ENCODE assay signal across 13 mouse cellular contexts in genomic region chr9:122110508-122110907, GRCm38 (mm10). TPM values are rescaled to one million over a fixed set of nuclear protein-coding genes. Genes with fewer than 3 reads are reported as not detected.
DNase-seq lines count a peak whose midpoint lies in the region; ATAC-seq lines count a peak whose summit lies in the region.
"Had no signal": no experiment of that assay in that cellular context is flagged by ENCODE, and none has a peak within 500 bp of the region (broad histone marks: within the 10 kb centered on the region; RNA-seq: fewer than 3 reads in every experiment).

No protein-coding gene starts in this region.

- no peak overlapping the region for H3K4me3 ChIP-seq in hindbrain, embryonic 16.5 days (ENCODE audit: low read length)
- no peak overlapping the region for H3K4me3 ChIP-seq in hindbrain, embryonic 10.5 days
- H3K4me3 ChIP-seq in limb, embryonic 15.5 days = no peak overlapping the region
- H3K4me3 ChIP-seq in limb, embryonic 10.5 days = no peak overlapping the region
- no peak overlapping the region for H3K4me3 ChIP-seq in brown adipose tissue, adult 24 weeks (ENCODE audit: insufficient read depth, low read depth, low read length)
- H3K4me3 ChIP-seq: embryonic facial prominence, embryonic 12.5 days; forebrain, embryonic 12.5 days; stomach, embryonic 15.5 days had no signal

- H3K27ac ChIP-seq in hindbrain, embryonic 16.5 days (ENCODE audit: low read depth, low read length) = peak overlapping the region; percentile 24; the same call in 1 of the 2 replicates
- H3K27ac ChIP-seq in hindbrain, embryonic 10.5 days = no peak overlapping the region
- H3K27ac ChIP-seq in limb, embryonic 15.5 days = peak overlapping the region; percentile 72
- H3K27ac ChIP-seq in limb, embryonic 10.5 days = no peak overlapping the region
- H3K27ac ChIP-seq in brown adipose tissue, adult 24 weeks (replicated peaks; ENCODE audit: low read depth, low read length) = peak overlapping the region; percentile 97
- H3K27ac ChIP-seq: embryonic facial prominence, embryonic 12.5 days; forebrain, embryonic 12.5 days had no signal

- H3K4me1 ChIP-seq in hindbrain, embryonic 16.5 days (ENCODE audit: control insufficient read depth, insufficient read depth, low read depth, low read length) = no peaks in the 10 kb centered on the region; the same call in 1 of the 2 replicates
- H3K4me1 ChIP-seq in hindbrain, embryonic 10.5 days (replicated peaks) = peaks cover 11% of the 10 kb centered on the region; the same call in 1 of the 2 replicates
- H3K4me1 ChIP-seq in limb, embryonic 15.5 days = peaks cover 6% of the 10 kb centered on the region; the same call in 1 of the 2 replicates
- peaks cover 3% of the 10 kb centered on the region; the same call in 1 of the 2 replicates for H3K4me1 ChIP-seq in limb, embryonic 10.5 days
- peaks cover 33% of the 10 kb centered on the region for H3K4me1 ChIP-seq in brown adipose tissue, adult 24 weeks (ENCODE audit: control insufficient read depth, insufficient read depth, insufficient read length, low read length)
- H3K4me1 ChIP-seq: embryonic facial prominence, embryonic 12.5 days had no signal

- H3K9ac ChIP-seq in hindbrain, embryonic 16.5 days (ENCODE audit: low read depth, low read length) = no peak overlapping the region
- H3K9ac ChIP-seq in limb, embryonic 15.5 days = no peak overlapping the region
- H3K9ac ChIP-seq: embryonic facial prominence, embryonic 12.5 days; forebrain, embryonic 12.5 days; stomach, embryonic 15.5 days had no signal

- 80% methylated on average over 6 of the region's 6 CpGs for WGBS in hindbrain, embryonic 16.5 days
- 81% methylated on average over 6 of the region's 6 CpGs for WGBS in hindbrain, embryonic 10.5 days
- 71% methylated on average over 6 of the region's 6 CpGs for WGBS in limb, embryonic 15.5 days
- 87% methylated on average over 6 of the region's 6 CpGs for WGBS in limb, embryonic 10.5 days

- H3K4me2 ChIP-seq in hindbrain, embryonic 16.5 days (ENCODE audit: low read length) = no peak overlapping the region
- no peak overlapping the region for H3K4me2 ChIP-seq in limb, embryonic 15.5 days
- H3K4me2 ChIP-seq: embryonic facial prominence, embryonic 12.5 days; forebrain, embryonic 12.5 days; stomach, embryonic 15.5 days had no signal

- ATAC-seq in hindbrain, embryonic 16.5 days = no peak
- no peak for ATAC-seq in limb, embryonic 15.5 days (ENCODE audit: insufficient number of reproducible peaks, low FRiP score, low TSS enrichment, low read depth)
- ATAC-seq: CD4-positive, CD25-positive, alpha-beta regulatory T cell, adult 4 months had no signal

- H3K9me3 ChIP-seq in hindbrain, embryonic 16.5 days (ENCODE audit: control insufficient read depth, low read length) = no peaks in the 10 kb centered on the region
- H3K9me3 ChIP-seq in hindbrain, embryonic 10.5 days = no peaks in the 10 kb centered on the region
- H3K9me3 ChIP-seq in limb, embryonic 15.5 days = no peaks in the 10 kb centered on the region
- H3K9me3 ChIP-seq in limb, embryonic 10.5 days (replicated peaks) = no peaks in the 10 kb centered on the region
- H3K9me3 ChIP-seq: embryonic facial prominence, embryonic 12.5 days; forebrain, embryonic 12.5 days; stomach, embryonic 15.5 days had no signal

- no peaks in the 10 kb centered on the region for H3K27me3 ChIP-seq in hindbrain, embryonic 16.5 days (replicated peaks; ENCODE audit: control insufficient read depth, insufficient read depth, low read length)
- 0 out of 2 replicates have a peak, but pooled peaks cover 2% of the 10 kb centered on the region for H3K27me3 ChIP-seq in hindbrain, embryonic 10.5 days (ENCODE audit: insufficient read depth, poor library complexity, severe bottlenecking)
- no peaks in the 10 kb centered on the region for H3K27me3 ChIP-seq in limb, embryonic 15.5 days
- H3K27me3 ChIP-seq in limb, embryonic 10.5 days (ENCODE audit: low read depth, poor library complexity, severe bottlenecking) = no peaks in the 10 kb centered on the region
- H3K27me3 ChIP-seq: embryonic facial prominence, embryonic 12.5 days; forebrain, embryonic 12.5 days; stomach, embryonic 15.5 days had no signal

- H3K36me3 ChIP-seq in hindbrain, embryonic 16.5 days (ENCODE audit: control insufficient read depth, insufficient read depth, low read length) = no peaks in the 10 kb centered on the region
- no peaks in the 10 kb centered on the region for H3K36me3 ChIP-seq in hindbrain, embryonic 10.5 days
- no peaks in the 10 kb centered on the region for H3K36me3 ChIP-seq in limb, embryonic 15.5 days
- no peaks in the 10 kb centered on the region for H3K36me3 ChIP-seq in limb, embryonic 10.5 days
- H3K36me3 ChIP-seq: embryonic facial prominence, embryonic 12.5 days; forebrain, embryonic 12.5 days; stomach, embryonic 15.5 days had no signal

- DNase-seq in hindbrain, embryonic 10.5 days (ENCODE audit: low spot score) = no peak
- no peak for DNase-seq in limb, embryonic 10.5 days (ENCODE audit: low spot score)
- peak; percentile 73 for DNase-seq in fat pad, adult 2 months (ENCODE audit: extremely low read depth, low read depth, low spot score)
- no peak for DNase-seq in adrenal gland, adult 2 months
- DNase-seq: right cerebral cortex, postnatal 25 days; thymus, postnatal 36 days had no signal

RNA-seq across cellular contexts. Expression of gene Snrk, which starts 6.6 kb away (rescaled TPM):
- polyA plus RNA-seq in hindbrain, embryonic 16.5 days (2015; fragmentation: Nextera tagmentation; extraction: Ambion mirVana) = 75.8 and 89.4 TPM in 2 replicates
- polyA plus RNA-seq in hindbrain, embryonic 10.5 days (2016; fragmentation: Nextera tagmentation; extraction: Ambion mirVana) = 30.3 and 32.3 TPM in 2 replicates
- polyA plus RNA-seq in limb, embryonic 15.5 days (2015; fragmentation: Nextera tagmentation; extraction: Ambion mirVana) = 58.0 and 58.3 TPM in 2 replicates
- 26.6 and 41.1 TPM in 2 replicates for polyA plus RNA-seq in limb, embryonic 10.5 days (2016; fragmentation: Nextera tagmentation; extraction: Ambion mirVana)
- polyA plus RNA-seq in brown adipose tissue, adult 24 weeks (2012; ENCODE audit: insufficient read depth, insufficient read length, missing spikeins) = 78.1 and 111 TPM in 2 replicates
- 100 to 1,000 TPM; 183 to 230 TPM for total RNA-seq in adrenal gland, adult 2 months (2021)
- polyA plus RNA-seq in adrenal gland, adult 2 months (2012; rRNA removed) = 114 and 115 TPM in 2 replicates

Comparison
In these comparisons a context has a peak if more than half of its experiments do, and no peak if none do; other contexts are left out.
1. H3K27ac ChIP-seq: peak in hindbrain, embryonic 16.5 days (single experiment), limb, embryonic 15.5 days (single experiment) and brown adipose tissue, adult 24 weeks (single experiment); none in hindbrain, embryonic 10.5 days (single experiment) and limb, embryonic 10.5 days (single experiment).